Mouse (Mus musculus): ENCODE measurements around the gene Kcnip4.

- TF ChIP-seq CTCF (IDR thresholded peaks at IDR 0.05; ENCODE audit: borderline replicate concordance, control insufficient read depth, extremely low read depth, insufficient read depth, low read length, poor library complexity), result no peak
- TF ChIP-seq POLR2A (IDR thresholded peaks at IDR 0.05; ENCODE audit: control insufficient read depth, extremely low read depth, insufficient read depth, low read length, poor library complexity), result no peak
These were observed 217.9 kb downstream of the Kcnip4 start for GRCm38 (mm10) chr5:49306796-49307195.

Data from thymus, adult 2 months (tissue).